ENCODE assay signal across 13 mouse cellular contexts in the genomic region with DNA sequence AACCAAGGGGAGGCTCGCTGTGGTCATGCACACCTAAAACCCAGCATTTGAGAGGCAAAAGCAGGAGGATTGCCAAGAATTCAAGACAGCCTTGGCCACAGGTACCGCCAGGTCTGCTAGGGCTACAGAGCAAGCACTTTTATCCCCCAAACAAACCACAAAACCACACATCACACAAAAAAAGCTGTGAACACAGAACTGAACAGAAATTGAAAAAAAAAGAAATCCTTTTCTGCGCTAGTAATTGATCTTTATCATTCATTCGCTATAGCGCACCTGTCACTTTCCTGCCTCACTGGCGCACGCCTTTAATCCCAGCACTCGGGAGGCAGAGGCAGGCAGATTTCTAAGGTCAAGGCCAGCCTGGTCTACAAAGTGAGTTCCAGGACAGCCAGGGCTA. TPM values are rescaled to one million over a fixed set of nuclear protein-coding genes. Genes with fewer than 3 reads are reported as not detected.
DNase-seq lines count a peak whose midpoint lies in the region; ATAC-seq and TF ChIP-seq lines count a peak whose summit lies in the region.
"Had no signal": no experiment of that assay in that cellular context is flagged by ENCODE, and none has a peak within 500 bp of the region (broad histone marks: within the 10 kb centered on the region; RNA-seq: fewer than 3 reads in every experiment).

No protein-coding gene starts in this region.

- no peak overlapping the region for H3K4me2 ChIP-seq in embryonic facial prominence, embryonic 13.5 days
- H3K4me2 ChIP-seq in kidney, embryonic 16.5 days (replicated peaks; ENCODE audit: low read depth, low read length), result no peak overlapping the region
- H3K4me2 ChIP-seq in kidney, embryonic 14.5 days (replicated peaks; ENCODE audit: low read depth, low read length), result no peak overlapping the region
- H3K4me2 ChIP-seq in heart, postnatal 0 days (ENCODE audit: low read depth, low read length), result no peak overlapping the region
- H3K4me2 ChIP-seq: forebrain, embryonic 15.5 days; limb, embryonic 15.5 days had no signal

- peaks cover 22% of the 10 kb centered on the region for H3K36me3 ChIP-seq in embryonic facial prominence, embryonic 13.5 days
- peaks cover 23% of the 10 kb centered on the region for H3K36me3 ChIP-seq in embryonic facial prominence, embryonic 10.5 days (replicated peaks)
- H3K36me3 ChIP-seq in kidney, embryonic 16.5 days (ENCODE audit: insufficient read depth, low read length), result peaks cover 20% of the 10 kb centered on the region
- peaks cover 24% of the 10 kb centered on the region for H3K36me3 ChIP-seq in kidney, embryonic 14.5 days (ENCODE audit: control insufficient read depth, insufficient read depth, low read length)
- H3K36me3 ChIP-seq in heart, postnatal 0 days (replicated peaks; ENCODE audit: control insufficient read depth, insufficient read depth, low read length), result peaks cover 30% of the 10 kb centered on the region

- H3K9ac ChIP-seq in embryonic facial prominence, embryonic 13.5 days, result no peak overlapping the region
- no peak overlapping the region for H3K9ac ChIP-seq in kidney, embryonic 16.5 days (replicated peaks; ENCODE audit: low read length)
- H3K9ac ChIP-seq in kidney, embryonic 14.5 days (ENCODE audit: low read depth, low read length), result no peak overlapping the region
- H3K9ac ChIP-seq in heart, postnatal 0 days (replicated peaks; ENCODE audit: low read depth, low read length), result no peak overlapping the region
- H3K9ac ChIP-seq: forebrain, embryonic 15.5 days; limb, embryonic 15.5 days had no signal

- no peaks in the 10 kb centered on the region for H3K9me3 ChIP-seq in embryonic facial prominence, embryonic 13.5 days
- no peaks in the 10 kb centered on the region for H3K9me3 ChIP-seq in embryonic facial prominence, embryonic 10.5 days
- no peaks in the 10 kb centered on the region for H3K9me3 ChIP-seq in kidney, embryonic 16.5 days (ENCODE audit: low read length)
- no peaks in the 10 kb centered on the region for H3K9me3 ChIP-seq in kidney, embryonic 14.5 days (ENCODE audit: control insufficient read depth, low read length)
- H3K9me3 ChIP-seq in heart, postnatal 0 days (replicated peaks; ENCODE audit: control insufficient read depth, low read length), result no peaks in the 10 kb centered on the region
- H3K9me3 ChIP-seq: forebrain, embryonic 15.5 days; limb, embryonic 15.5 days had no signal

- H3K27me3 ChIP-seq in embryonic facial prominence, embryonic 13.5 days, result no peaks in the 10 kb centered on the region
- no peaks in the 10 kb centered on the region for H3K27me3 ChIP-seq in embryonic facial prominence, embryonic 10.5 days (replicated peaks; ENCODE audit: low read depth, poor library complexity, severe bottlenecking)
- no peaks in the 10 kb centered on the region for H3K27me3 ChIP-seq in kidney, embryonic 16.5 days (ENCODE audit: insufficient read depth, low read length)
- no peaks in the 10 kb centered on the region for H3K27me3 ChIP-seq in kidney, embryonic 14.5 days (ENCODE audit: control insufficient read depth, insufficient read depth, low read length)
- H3K27me3 ChIP-seq in heart, postnatal 0 days (ENCODE audit: control insufficient read depth, insufficient read depth, low read length), result no peaks in the 10 kb centered on the region
- H3K27me3 ChIP-seq: forebrain, embryonic 15.5 days; limb, embryonic 15.5 days had no signal

- H3K4me1 ChIP-seq in embryonic facial prominence, embryonic 13.5 days, result peaks cover 34% of the 10 kb centered on the region
- H3K4me1 ChIP-seq in embryonic facial prominence, embryonic 10.5 days, result peaks cover 52% of the 10 kb centered on the region
- H3K4me1 ChIP-seq in kidney, embryonic 16.5 days (ENCODE audit: insufficient read depth, low read length), result peaks cover 46% of the 10 kb centered on the region
- H3K4me1 ChIP-seq in kidney, embryonic 14.5 days (ENCODE audit: control insufficient read depth, insufficient read depth, low read length), result peaks cover 38% of the 10 kb centered on the region
- peaks cover 19% of the 10 kb centered on the region for H3K4me1 ChIP-seq in heart, postnatal 0 days (ENCODE audit: control insufficient read depth, insufficient read depth)

- WGBS in embryonic facial prominence, embryonic 13.5 days, result 92% methylated on average over 8 of the region's 8 CpGs
- 96% methylated on average over 8 of the region's 8 CpGs for WGBS in embryonic facial prominence, embryonic 10.5 days
- 89% methylated on average over 8 of the region's 8 CpGs for WGBS in kidney, embryonic 16.5 days
- WGBS in kidney, embryonic 14.5 days, result 95% methylated on average over 8 of the region's 8 CpGs
- WGBS in heart, postnatal 0 days, result 87% methylated on average over 8 of the region's 8 CpGs

- H3K27ac ChIP-seq in embryonic facial prominence, embryonic 13.5 days, result 0 out of 2 replicates have a peak overlapping the region, but pooled peaks have one; percentile 7
- H3K27ac ChIP-seq in embryonic facial prominence, embryonic 10.5 days (replicated peaks), result no peak overlapping the region
- H3K27ac ChIP-seq in kidney, embryonic 16.5 days (ENCODE audit: low read length), result peak overlapping the region; percentile 86; the same call in 1 of the 2 replicates
- no peak overlapping the region for H3K27ac ChIP-seq in kidney, embryonic 14.5 days (ENCODE audit: low read depth, low read length)
- peak overlapping the region; percentile 96 for H3K27ac ChIP-seq in heart, postnatal 0 days (ENCODE audit: low read depth)
- H3K27ac ChIP-seq: forebrain, embryonic 15.5 days had no signal

- TF ChIP-seq EP300 in heart, postnatal 0 days (IDR thresholded peaks at IDR 0.05; ENCODE audit: low read depth), result no peak

- no peak for TF ChIP-seq CTCF in heart, postnatal 0 days (IDR thresholded peaks at IDR 0.05; ENCODE audit: low read depth)

- no peak for ATAC-seq in embryonic facial prominence, embryonic 13.5 days (ENCODE audit: insufficient number of reproducible peaks, insufficient read depth, low FRiP score, low TSS enrichment, low read depth)
- no peak for ATAC-seq in kidney, embryonic 16.5 days (ENCODE audit: low FRiP score, low TSS enrichment)
- no peak for ATAC-seq in kidney, embryonic 14.5 days (ENCODE audit: low FRiP score, low TSS enrichment)
- ATAC-seq in heart, postnatal 0 days (ENCODE audit: insufficient read depth, low read depth), result 0 out of 2 replicates have a peak, but pooled peaks have one; percentile 3
- no peak for ATAC-seq in inflammation-experienced regulatory T-cells, adult 6 months
- ATAC-seq: forebrain, embryonic 15.5 days had no signal

- no peak overlapping the region for H3K4me3 ChIP-seq in embryonic facial prominence, embryonic 13.5 days
- no peak overlapping the region for H3K4me3 ChIP-seq in embryonic facial prominence, embryonic 10.5 days
- no peak overlapping the region for H3K4me3 ChIP-seq in kidney, embryonic 16.5 days (ENCODE audit: low read length)
- no peak overlapping the region for H3K4me3 ChIP-seq in kidney, embryonic 14.5 days (ENCODE audit: low read length)
- H3K4me3 ChIP-seq in heart, postnatal 0 days (ENCODE audit: low read depth, low read length), result no peak overlapping the region
- H3K4me3 ChIP-seq: forebrain, embryonic 15.5 days; limb, embryonic 15.5 days had no signal

- DNase-seq in embryonic facial prominence, embryonic 10.5 days (ENCODE audit: low spot score), result no peak
- peak; percentile 50 for DNase-seq in A20 (ENCODE audit: low read depth, low spot score)
- DNase-seq in heart, postnatal 0 days (ENCODE audit: low spot score), result no peak
- DNase-seq in cerebellum, postnatal 25 days, result no peak
- DNase-seq: B cell, adult 2 months; embryo, embryonic 11 days; layer of hippocampus, adult 9-11 months had no signal

RNA-seq across cellular contexts. Expression of gene Txnip, which starts 5.5 kb away (rescaled TPM):
- 113 and 137 TPM in 2 replicates for polyA plus RNA-seq in embryonic facial prominence, embryonic 13.5 days (2015; fragmentation: Nextera tagmentation; extraction: Ambion mirVana)
- 31.2 and 34.9 TPM in 2 replicates for polyA plus RNA-seq in embryonic facial prominence, embryonic 10.5 days (2016; fragmentation: Nextera tagmentation; extraction: Ambion mirVana)
- polyA plus RNA-seq in kidney, embryonic 16.5 days (2015; fragmentation: Nextera tagmentation; extraction: Ambion mirVana), result 191 and 197 TPM in 2 replicates
- 91.1 and 148 TPM in 2 replicates for polyA plus RNA-seq in kidney, embryonic 14.5 days (2014; fragmentation: Nextera tagmentation; extraction: Ambion mirVana)
- total RNA-seq in heart, postnatal 0 days (2014; rRNA removed; ENCODE audit: low replicate concordance), result 1,058 and 1,196 TPM in 2 replicates
- 332 and 600 TPM in 2 replicates for polyA plus RNA-seq in heart, postnatal 0 days (2015; fragmentation: Nextera tagmentation; extraction: Ambion mirVana)
- polyA plus RNA-seq in inflammation-experienced regulatory T-cells, adult 6 months (2017; shearing (Covaris generic)), result 100 to 1,000 TPM; 160 to 366 (median 354) TPM

RNA-seq across cellular contexts. Expression of gene Gm16253, which starts 13.5 kb away (rescaled TPM):
- 1.3 and 1.5 TPM in 2 replicates for polyA plus RNA-seq in embryonic facial prominence, embryonic 13.5 days (2015; fragmentation: Nextera tagmentation; extraction: Ambion mirVana)
- 1.6 and 1.9 TPM in 2 replicates for polyA plus RNA-seq in embryonic facial prominence, embryonic 10.5 days (2016; fragmentation: Nextera tagmentation; extraction: Ambion mirVana)
- 1.3 TPM in 2 replicates for polyA plus RNA-seq in kidney, embryonic 16.5 days (2015; fragmentation: Nextera tagmentation; extraction: Ambion mirVana)
- polyA plus RNA-seq in kidney, embryonic 14.5 days (2014; fragmentation: Nextera tagmentation; extraction: Ambion mirVana), result 0.72 and 1.3 TPM in 2 replicates
- total RNA-seq in heart, postnatal 0 days (2014; rRNA removed; ENCODE audit: low replicate concordance), result not detected in 2 replicates
- 1.1 and 1.2 TPM in 2 replicates for polyA plus RNA-seq in heart, postnatal 0 days (2015; fragmentation: Nextera tagmentation; extraction: Ambion mirVana)
- polyA plus RNA-seq in inflammation-experienced regulatory T-cells, adult 6 months (2017; shearing (Covaris generic)), result 1 to 10 TPM in 1 of 3 experiments, not detected in 2; 2.1 TPM

RNA-seq across cellular contexts. Expression of gene Polr3gl, which starts 30.7 kb away (rescaled TPM):
- polyA plus RNA-seq in embryonic facial prominence, embryonic 13.5 days (2015; fragmentation: Nextera tagmentation; extraction: Ambion mirVana), result 53.7 and 56.7 TPM in 2 replicates
- polyA plus RNA-seq in embryonic facial prominence, embryonic 10.5 days (2016; fragmentation: Nextera tagmentation; extraction: Ambion mirVana), result 30.0 and 33.1 TPM in 2 replicates
- polyA plus RNA-seq in kidney, embryonic 16.5 days (2015; fragmentation: Nextera tagmentation; extraction: Ambion mirVana), result 32.1 and 35.8 TPM in 2 replicates
- 18.0 and 22.3 TPM in 2 replicates for polyA plus RNA-seq in kidney, embryonic 14.5 days (2014; fragmentation: Nextera tagmentation; extraction: Ambion mirVana)
- total RNA-seq in heart, postnatal 0 days (2014; rRNA removed; ENCODE audit: low replicate concordance), result 10.3 and 13.1 TPM in 2 replicates
- 37.1 and 38.7 TPM in 2 replicates for polyA plus RNA-seq in heart, postnatal 0 days (2015; fragmentation: Nextera tagmentation; extraction: Ambion mirVana)
- polyA plus RNA-seq in inflammation-experienced regulatory T-cells, adult 6 months (2017; shearing (Covaris generic)), result 10 to 100 TPM; 26.9 to 48.9 (median 33.8) TPM

RNA-seq across cellular contexts. Expression of gene Ankrd34a, which starts 33.2 kb away (rescaled TPM):
- polyA plus RNA-seq in embryonic facial prominence, embryonic 13.5 days (2015; fragmentation: Nextera tagmentation; extraction: Ambion mirVana), result 3.1 and 3.2 TPM in 2 replicates
- polyA plus RNA-seq in embryonic facial prominence, embryonic 10.5 days (2016; fragmentation: Nextera tagmentation; extraction: Ambion mirVana), result 0.66 and 0.99 TPM in 2 replicates
- 2.2 and 2.3 TPM in 2 replicates for polyA plus RNA-seq in kidney, embryonic 16.5 days (2015; fragmentation: Nextera tagmentation; extraction: Ambion mirVana)
- polyA plus RNA-seq in kidney, embryonic 14.5 days (2014; fragmentation: Nextera tagmentation; extraction: Ambion mirVana), result 1.8 and 2.4 TPM in 2 replicates
- total RNA-seq in heart, postnatal 0 days (2014; rRNA removed; ENCODE audit: low replicate concordance), result 1.2 and 5.3 TPM in 2 replicates
- polyA plus RNA-seq in heart, postnatal 0 days (2015; fragmentation: Nextera tagmentation; extraction: Ambion mirVana), result 6.0 and 6.8 TPM in 2 replicates
- polyA plus RNA-seq in inflammation-experienced regulatory T-cells, adult 6 months (2017; shearing (Covaris generic)), result under 1 TPM in 1 of 3 experiments, not detected in 2; 0.17 TPM

RNA-seq across cellular contexts. Expression of gene Lix1l, which starts 37.7 kb away (rescaled TPM):
- 8.8 and 9.3 TPM in 2 replicates for polyA plus RNA-seq in embryonic facial prominence, embryonic 13.5 days (2015; fragmentation: Nextera tagmentation; extraction: Ambion mirVana)
- polyA plus RNA-seq in embryonic facial prominence, embryonic 10.5 days (2016; fragmentation: Nextera tagmentation; extraction: Ambion mirVana), result 5.2 and 5.6 TPM in 2 replicates
- 6.9 and 7.1 TPM in 2 replicates for polyA plus RNA-seq in kidney, embryonic 16.5 days (2015; fragmentation: Nextera tagmentation; extraction: Ambion mirVana)
- 5.8 and 7.0 TPM in 2 replicates for polyA plus RNA-seq in kidney, embryonic 14.5 days (2014; fragmentation: Nextera tagmentation; extraction: Ambion mirVana)
- total RNA-seq in heart, postnatal 0 days (2014; rRNA removed; ENCODE audit: low replicate concordance), result 33.1 and 50.6 TPM in 2 replicates
- polyA plus RNA-seq in heart, postnatal 0 days (2015; fragmentation: Nextera tagmentation; extraction: Ambion mirVana), result 3.6 and 5.1 TPM in 2 replicates
- under 1 TPM; 0.34 to 0.61 (median 0.43) TPM for polyA plus RNA-seq in inflammation-experienced regulatory T-cells, adult 6 months (2017; shearing (Covaris generic))

Comparison
In these comparisons a context has a peak if more than half of its experiments do, and no peak if none do; other contexts are left out.
1. H3K27ac ChIP-seq: peak in embryonic facial prominence, embryonic 13.5 days (single experiment), kidney, embryonic 16.5 days (single experiment) and heart, postnatal 0 days (single experiment); none in embryonic facial prominence, embryonic 10.5 days (single experiment) and kidney, embryonic 14.5 days (single experiment).